Mouse (Mus musculus) right cerebral cortex, postnatal 25 days (tissue): ENCODE measurements around the gene Otoa.
A peak's percentile ranks its signal among the peaks of the same experiment; 100 is the strongest.

Experiments used
- DNase-seq: peaks from one replicate; pipeline ENCODE4 v3.0.0; 2022

Gene Otoa

DNA sequence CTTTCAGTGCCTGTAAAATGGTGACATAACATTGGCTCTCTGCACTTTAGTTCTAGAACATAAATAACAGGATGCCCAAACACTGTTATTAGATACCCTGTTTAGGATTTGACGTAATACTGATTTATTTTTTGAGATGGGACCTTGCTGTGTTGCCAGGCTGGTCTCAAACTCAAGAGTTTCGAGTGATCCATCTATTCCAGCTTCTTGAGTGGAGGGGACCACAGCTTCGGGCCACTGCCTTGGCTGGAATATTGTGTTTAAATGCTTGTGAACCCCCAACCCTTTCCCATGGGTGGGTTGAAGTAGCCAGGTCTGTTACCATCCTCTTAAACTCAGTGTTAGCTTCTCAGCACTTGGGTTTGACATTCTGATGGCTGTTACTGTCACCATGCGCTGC lies at the start of gene Otoa:
Otoa (plus strand) TSS at position 301 of the 400 bp plus-strand sequence.
- DNase-seq = no peak

DNA sequence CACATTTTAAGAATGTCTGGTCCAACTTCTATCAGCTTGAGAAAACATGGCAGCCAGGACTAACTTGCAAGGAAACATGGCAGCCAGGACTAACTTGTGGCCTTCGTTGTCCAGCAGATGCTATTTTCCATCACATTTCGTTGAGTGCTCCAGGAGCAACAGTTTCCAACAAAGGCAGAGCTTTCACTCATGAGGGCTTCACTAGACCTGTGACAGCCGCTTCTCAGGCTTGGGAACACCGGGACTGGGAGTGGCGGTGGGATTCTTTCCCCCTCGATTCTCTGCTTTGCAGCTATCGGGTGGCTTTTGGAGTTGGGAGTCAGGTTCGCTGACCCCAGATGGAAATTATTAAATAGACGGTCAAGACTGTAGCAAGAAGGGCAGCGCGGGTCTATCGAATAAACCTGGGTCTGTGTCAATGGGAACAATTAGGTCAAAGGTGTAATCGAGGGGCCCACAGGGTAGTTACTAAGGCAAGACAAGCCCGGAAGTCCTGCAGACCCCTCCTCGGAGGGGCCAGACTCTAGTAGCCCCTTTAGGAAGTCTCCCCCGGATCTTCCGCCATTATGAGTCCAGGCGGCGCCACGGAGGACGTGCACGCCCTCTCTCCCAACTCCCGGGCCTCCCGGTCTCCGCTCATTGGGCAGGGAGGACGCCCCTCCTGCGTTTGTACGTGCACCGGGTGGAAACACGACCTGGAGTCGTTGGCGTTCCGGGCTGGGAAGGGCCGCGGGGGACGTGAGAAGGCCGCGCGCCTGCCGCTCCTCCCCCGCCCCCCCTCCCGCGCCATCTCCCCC lies 47.4 kb upstream of the Otoa start, which contains the start of gene Mettl9:
Mettl9 (plus strand) TSS at position 590 of the 797 bp plus-strand sequence.
- DNase-seq = peak; percentile 91

DNA sequence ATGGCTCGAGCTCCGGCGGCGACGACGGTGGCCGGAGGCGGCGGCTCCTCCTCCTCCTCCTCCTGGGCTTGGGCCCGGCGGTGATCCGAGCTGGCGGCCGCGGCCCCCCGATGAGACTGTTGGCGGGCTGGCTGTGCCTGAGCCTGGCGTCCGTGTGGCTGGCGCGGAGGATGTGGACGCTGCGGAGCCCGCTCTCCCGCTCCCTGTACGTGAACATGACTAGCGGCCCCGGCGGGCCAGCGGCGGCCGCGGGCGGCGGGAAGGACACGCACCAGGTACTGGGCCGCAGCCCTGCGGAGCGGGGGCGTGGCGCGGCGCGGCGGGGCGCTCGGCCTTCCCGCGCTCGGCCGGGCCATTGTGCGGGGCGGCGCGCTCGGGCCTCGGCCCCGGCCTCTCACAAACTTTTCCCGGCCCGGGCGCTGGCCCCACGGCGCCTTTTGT lies 46.7 kb upstream of the Otoa start:
- no peak for DNase-seq

DNA sequence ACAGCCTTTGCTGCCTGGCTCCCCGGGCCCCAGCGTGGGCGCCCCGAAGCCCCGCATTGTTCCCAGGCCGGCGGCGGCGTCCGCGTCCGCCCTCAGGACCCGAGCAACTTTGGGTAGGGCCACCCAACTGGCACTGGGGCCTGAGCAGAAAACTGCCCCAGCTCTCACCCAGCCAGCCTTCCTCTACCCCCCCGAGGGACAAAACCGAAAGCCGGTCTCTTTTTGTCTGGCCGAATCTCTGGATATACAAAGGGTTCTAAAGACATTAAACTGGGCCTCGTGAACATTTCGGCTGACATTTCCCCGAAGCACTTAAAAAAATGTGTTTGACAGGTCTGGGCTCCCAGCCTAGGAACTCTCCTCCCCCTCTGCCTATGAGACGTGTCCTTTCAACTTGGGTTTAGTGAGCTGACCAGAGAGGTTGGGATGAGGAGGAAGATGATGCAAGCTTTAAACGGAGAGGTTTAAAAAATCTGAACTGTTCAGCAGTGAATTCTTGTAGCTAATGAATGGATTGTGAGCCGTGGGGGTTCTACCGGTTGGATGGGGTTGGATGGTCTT lies 46.2 kb upstream of the Otoa start:
- DNase-seq = no peak

DNA sequence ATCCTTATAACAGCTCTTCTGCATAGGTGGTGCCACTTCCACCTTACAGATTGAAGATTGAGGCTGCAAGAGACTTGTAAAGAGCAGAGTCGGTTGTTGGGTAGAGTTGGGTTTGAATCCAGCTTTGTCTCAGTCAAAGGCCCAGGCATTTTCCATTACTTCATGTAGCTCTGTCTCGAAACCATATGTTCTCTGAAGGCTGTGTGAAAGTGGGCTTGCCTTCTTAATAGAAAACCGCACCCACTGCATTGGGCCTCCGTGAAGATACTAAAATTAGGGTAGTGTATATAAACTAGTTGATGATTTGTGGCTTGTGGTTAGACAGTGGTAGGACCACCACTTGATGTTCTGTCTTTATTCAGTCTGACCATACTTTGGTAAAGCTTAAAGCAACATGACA lies 40.9 kb upstream of the Otoa start:
- DNase-seq = no peak

DNA sequence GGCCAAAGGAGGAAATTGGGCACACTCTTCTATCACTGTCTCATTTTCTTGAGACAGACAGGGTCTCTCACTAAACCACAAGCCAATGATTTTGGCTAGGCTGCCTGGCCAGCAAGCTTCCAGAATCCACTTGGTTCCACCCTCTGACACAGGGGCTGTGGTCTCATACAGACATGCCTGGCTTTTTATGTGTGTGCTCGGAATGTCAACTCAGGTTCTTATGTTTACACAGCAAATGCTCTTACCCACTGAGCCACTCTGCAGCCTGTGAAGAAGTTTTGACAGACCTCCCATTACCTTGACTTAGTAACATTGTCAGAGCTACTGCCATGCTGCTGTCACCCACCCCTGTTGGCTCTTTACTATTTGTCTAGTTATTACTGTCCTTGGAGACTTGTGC lies 39.5 kb upstream of the Otoa start:
- DNase-seq = no peak

DNA sequence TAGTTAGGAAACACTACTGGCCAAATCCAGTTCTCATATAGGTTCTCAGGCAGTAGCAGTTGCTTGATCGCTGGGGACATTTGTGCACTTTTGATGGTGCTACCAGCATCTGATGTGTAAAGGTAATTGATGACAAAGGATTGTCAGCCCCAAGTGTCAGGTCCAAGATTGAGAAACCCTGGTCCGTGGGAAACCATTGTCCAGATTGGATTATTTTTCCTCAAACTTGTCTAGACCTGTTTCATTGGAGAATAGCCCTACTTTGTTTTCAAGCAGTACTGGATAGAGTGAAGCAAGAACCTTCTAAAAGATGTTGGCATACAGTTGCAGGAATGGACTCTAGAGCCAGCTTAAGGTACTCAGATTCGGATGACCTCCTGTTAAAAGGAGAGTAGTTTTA lies 38.4 kb upstream of the Otoa start:
- no peak for DNase-seq

DNA sequence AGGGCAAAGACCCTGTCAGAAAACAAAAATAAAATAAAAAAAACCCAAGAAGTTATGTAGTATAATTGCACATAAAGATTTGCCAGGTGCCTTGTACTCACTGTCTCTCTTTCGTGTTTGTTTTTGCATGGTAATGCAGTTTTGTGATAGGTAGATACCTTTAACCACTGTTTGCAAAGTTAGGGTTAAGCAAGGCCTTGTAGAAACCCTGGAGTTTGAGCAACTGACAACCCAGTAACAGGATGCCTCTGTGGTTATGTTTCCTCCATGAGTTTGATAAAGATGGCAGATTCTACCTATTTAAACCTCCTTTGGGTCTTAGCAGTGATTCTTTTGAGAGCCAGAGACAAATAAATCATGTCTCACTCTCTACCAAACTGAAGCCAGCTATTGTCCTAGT lies 37.9 kb upstream of the Otoa start:
- DNase-seq = no peak

DNA sequence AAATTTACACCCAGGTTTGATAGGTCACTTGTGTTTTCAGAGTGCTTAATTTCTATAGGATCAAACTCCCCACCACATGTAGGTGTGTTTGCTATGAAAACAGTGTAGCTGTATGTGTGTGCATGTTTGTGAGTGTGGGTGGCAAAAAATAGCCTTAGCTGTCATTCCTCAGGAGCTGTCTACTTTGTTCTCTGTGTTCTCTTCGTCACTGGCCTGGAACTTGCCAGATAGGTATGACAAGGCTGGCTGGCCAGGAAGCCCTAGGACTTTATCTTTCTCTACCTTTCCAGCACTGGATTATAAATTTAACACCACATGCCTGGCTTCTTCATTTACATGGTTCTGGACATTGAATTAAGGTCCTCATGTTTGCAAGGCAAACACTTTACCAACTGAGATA lies 37.2 kb upstream of the Otoa start:
- DNase-seq = no peak

DNA sequence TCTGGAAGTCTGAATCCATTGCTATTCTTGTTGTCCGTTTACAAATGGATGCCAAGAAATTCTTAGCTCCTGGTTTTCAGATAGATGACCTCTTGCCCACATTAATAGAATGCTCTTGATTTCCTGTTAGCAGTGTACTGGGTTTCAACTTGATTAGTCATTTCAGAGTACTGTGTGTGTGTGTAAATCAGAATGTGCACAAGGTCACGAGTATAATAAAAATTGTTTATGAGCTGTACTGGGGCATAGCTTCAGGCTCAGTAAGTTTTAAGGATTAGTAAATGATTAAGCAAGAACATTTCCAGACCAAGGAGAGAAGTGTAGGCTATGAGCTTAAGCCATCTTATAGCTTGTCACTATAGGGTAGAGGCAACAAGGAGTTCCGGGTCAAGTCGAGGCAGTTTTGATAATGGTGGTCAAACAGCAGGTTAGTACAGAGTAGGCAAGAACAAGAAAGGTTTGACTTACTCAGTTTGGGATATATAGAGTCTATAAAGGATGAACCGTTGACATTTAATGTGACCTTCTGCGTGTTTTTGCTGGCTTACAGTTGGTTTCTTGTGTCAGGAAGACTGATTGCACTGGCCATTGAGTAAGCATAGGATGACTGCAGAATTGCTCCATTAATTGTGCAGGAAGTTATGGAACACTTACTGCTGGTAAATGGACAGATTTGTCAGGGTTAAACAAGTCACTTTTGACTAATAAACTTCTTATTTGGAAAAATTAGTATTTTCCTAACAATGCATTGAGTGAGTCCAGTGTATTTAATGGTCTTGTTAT lies 35.6 kb upstream of the Otoa start:
- no peak for DNase-seq

DNA sequence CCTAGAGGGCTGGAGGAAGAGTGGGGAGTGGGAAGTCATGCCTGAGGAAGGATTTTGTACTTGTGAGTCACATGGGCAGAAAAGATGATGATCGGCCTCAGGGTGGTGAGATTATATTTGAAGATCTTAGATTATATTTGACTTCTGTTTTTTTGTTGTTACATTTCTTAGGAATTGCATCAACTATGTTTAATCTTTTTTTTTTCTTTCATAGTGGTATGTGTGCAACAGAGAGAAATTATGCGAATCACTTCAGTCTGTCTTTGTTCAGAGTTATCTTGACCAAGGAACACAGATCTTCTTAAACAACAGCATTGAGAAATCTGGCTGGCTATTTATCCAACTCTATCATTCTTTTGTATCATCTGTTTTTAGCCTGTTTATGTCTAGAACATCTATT lies 33.8 kb upstream of the Otoa start:
- DNase-seq = no peak

DNA sequence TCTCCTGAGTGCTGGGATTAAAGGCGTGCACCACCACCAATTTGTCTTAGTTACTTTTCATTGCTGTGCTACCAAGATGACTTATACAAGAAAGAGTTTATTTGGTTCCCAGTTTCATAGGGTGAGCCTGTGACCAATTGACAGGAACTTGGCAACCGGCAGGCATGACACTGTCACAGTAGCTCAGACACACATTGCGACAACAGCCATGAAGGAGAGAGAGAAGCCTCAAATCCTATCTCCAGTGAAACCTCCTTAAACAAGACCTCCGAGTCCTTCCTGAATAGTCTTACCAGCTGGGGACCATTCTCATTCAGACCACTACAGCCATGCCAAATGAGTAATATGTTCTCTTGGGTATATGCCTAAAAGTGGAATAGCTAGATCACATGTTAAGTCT lies 28.4 kb upstream of the Otoa start:
- no peak for DNase-seq

DNA sequence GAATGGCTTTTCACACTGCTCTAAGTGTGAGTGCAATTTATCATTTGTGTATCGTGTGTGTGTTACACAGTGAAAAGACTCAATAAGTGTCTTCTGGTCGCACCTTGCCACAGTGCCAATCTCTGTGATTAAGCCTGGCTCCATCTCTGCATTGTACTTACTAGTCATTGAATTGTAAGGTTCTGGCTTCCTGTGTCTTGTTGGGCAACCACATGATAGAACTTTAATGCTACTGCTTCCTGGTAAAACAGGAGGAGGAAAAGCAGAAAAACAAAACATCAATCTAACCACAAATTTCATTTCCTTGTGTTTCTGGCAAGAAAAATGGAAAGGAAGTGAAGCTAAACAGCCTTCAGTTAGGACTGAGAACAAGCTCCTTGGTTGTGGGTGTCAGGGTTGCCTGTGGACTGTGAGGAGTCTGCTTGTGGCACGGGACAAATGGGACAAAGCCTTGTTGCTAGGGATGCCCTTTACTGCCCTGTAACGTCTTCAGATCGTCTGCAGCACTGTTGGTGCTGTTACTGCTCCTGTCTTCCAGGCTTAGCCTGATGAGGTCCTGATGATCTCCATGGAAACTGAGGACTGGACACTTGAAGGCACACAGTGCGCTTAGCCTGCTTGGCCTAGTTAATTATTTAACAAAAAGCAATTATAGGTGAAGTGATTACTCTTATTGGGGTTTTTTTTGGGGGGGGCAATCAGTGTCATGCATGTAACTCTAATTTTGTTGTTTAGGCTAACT lies 21.8 kb upstream of the Otoa start:
- no peak for DNase-seq

DNA sequence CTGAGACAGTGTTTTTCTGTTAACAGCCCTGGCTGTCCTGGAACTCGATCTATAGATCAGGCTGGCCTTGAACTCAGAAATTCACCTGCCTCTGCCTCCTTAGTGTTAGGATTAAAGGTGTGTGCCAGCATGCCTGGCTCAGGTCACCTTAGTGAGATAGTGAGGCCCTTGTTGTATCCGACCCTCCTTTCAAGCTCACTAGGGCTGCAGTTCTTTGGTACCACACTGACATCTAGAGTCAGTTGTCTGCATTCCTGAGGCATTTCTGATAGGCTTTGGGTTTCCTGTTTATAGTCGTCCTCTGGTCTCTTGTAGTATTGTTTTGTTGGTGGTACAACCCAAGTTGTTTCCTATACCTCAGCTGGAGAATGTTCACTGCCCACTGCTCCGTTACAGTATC lies 17.1 kb upstream of the Otoa start:
- DNase-seq = no peak

DNA sequence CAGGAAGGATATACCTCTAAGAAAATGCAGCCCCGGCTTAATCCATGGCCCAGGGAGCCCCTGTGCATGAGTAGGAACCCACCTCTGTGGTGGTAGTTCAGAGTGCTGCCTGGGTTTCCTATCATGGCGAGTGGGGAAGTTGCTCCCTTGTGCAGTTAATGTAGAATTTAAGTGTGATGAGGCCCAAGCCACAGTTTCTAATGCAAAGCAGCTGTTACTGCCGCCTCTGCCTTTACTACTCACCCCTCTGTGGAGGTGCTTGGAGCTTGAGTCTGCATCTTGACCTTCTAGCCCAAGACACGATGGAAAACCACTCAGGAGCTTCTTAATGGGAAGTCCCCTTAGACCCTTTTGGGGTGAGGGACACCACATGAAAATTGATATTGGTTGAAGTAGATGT lies 10.2 kb upstream of the Otoa start:
- DNase-seq = no peak

DNA sequence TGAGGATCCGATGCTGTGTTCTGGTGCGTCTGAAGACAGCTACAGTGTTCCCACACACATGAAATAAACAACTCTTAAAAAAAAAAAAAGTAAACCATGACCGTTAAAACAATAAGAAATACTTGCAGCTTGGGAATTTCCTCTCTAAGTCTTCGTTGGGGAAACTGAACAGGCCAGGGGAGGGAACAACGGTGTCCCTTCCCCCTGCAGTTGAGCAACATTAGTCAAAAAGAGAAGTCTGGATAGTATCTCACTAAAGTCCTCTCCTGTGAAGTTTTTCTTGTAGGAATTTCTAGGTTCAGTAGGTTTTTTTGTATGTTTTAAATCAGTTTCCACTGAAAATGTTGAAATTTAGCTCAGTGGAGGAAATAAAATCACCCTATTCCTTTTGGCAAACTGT lies 8.9 kb upstream of the Otoa start:
- no peak for DNase-seq

DNA sequence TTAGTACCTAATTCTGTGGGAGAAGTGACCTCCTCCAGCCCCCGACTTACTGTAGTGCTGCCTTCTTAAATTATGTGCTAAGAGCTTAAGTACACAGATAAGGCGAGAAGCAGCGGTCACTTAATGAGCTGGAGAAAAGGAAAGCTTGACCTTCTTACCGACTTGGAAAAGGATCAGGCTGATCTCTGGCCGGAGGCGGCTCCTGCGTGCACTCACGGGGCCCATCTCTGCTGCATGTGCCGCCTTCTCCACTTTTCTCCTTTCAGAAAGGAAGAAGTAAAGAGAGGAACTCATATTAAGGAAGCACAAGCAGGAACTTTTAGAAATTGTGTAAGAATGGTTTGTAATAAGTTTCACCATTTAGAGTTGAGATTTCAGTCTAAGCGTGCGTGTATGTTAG lies 7.2 kb upstream of the Otoa start, which contains the start of gene Igsf6:
Igsf6 (minus strand) TSS at position 292 of the 400 bp plus-strand sequence.
- no peak for DNase-seq

DNA sequence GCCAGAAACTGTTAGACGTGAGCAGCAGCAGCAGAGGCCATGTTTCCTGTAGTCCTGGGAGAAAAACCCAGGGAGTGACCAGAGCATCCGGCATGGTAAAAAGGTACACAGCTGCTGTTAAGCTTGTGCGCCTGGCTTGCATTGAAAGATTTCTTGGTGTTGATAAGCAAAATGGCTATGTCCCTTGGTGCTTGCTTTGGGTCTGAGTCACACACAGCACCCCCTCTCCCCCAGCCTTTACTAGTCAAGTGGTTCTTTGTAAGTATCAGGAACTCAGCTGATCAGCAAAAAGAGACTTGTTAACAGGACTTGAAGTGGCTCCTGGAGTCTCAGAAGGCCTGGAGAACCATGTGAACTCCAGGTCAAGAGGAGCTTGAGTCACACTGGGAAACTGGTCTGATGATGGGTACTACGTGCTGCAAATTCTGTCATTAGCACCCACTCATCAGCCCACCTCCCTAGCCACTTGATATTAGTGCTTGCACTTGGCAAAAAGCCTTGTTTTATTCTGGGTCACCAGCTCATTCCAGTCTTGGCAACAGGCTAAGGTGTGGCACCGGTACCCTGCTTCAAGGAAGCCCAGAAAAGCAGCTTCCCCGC lies 6.5 kb upstream of the Otoa start:
- no peak for DNase-seq

DNA sequence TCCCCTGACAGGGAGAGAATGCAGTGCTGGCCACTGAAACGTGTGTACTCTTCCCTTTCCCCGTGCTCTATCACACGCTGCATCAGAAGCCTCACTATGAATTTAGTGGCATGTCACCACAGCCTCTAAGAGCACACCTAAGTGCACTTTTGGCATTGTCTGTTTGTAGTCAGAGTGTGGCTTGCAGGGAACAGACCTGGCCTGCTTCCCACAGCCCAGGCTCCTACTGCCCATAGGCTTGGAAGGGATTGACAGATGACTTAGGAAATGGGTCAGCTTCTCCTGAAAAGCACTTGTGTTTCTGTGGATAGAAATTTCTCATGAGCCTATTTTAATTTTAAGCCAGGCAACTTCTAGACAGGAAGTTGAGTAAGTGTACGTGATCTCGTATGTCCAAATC lies 6.0 kb upstream of the Otoa start:
- no peak for DNase-seq

DNA sequence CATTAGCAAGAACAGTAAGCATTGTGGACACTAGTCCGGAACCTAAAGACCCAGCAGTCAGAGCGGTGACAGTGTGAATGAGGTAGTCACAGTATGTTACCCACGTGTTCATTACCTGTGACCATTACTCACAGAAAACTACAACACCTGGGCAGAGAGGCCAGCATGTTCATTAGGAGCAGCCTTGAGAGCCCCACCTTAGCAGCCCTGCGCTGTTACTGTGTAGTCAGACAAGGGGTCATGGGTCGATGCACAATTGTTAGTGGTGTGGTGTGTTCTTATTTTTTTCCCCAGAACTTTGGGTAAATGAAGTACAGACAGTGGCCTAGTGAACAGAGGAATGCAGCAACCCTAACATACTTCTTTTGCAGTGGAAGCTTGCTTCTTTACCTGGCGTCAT lies 4.1 kb upstream of the Otoa start:
- DNase-seq = no peak

DNA sequence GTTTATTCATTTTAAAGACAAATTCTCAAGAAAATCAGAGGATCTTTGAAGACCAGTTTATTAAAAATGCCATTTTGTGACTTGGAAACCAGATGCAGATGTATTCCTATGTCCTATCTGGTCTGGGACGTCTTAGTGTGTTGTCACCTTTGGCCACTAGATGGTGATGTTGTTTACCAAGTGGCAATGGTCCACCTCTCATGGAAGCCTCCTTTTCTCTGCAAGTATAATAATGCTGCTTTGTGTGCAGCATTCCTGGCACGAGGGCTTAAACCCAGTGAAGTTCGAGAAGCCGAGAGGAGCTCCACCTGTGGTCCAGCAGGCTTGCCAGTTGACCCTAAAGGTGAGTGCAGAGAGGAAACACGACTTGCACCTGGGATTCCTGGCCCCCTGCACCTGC lies 3.6 kb upstream of the Otoa start:
- peak; percentile 61 for DNase-seq

DNA sequence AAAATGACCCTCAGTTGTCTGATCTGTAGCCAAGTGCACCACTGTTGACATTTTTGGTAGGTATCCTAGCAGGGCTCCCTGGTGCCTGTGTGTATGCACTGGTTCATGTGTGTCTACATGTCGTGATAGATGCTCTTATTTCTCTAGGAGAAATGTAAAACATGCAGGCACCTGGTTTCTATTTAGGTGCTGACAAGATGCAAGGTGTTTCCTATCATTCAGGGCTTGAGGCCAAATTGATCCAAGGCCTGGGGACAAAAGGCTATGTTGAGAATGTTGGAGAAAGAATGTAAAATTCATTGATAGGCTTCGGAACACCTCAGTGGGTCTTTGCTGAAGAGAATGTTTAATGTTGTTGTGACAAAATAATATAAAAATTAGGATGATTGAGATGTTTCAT lies 366 bp downstream of the Otoa start:
- no peak for DNase-seq
